Mouse (Mus musculus) cerebellum, adult 11-12 months (tissue): ENCODE measurements around the gene Olfr559.

ENCODE experiments used
- DNase-seq: peaks from one replicate; pipeline ENCODE4 v3.0.0; 2022

Gene Olfr559

DNA sequence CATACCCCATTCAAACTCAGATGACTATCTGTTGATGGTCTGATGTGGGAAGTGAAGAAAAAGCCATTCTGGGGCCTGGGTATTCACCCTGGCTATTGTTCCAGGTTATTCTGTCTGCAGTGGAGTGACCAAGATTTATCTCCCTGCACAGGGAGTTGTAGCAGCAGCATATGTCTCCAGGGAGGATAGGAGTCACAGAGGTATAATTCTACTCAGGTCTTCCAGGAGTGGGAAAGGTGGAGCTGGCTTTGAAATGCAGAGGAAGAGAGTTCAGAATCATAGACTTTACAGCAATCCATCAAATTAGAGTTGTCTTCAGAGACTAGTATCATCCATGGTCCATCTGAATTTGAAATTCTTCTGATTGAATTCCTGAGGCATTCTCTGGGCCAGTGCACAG is at the start of gene Olfr559:
Gene Olfr559, minus strand, starts transcription at position 101 of the 400 bp plus-strand sequence.
- DNase-seq: no peak

DNA sequence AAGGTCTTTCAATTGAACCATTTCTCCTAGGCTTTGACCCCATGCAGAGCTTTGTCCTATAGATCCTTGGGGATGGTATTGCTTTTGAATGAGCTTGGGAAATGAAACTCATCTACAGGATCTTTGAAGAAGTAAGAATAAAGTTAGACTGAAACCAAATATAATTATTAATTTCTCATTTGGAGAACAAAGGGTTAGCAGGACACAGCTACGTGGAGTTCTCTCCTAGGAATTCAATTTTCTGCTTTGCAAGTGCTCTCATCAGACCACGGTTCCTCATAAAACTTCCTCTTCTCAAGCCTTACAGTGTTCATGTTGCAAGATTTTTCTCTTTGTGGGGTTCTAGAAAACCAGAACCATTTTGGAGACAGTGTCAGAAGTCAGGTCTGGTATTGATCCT is 43.6 kb upstream of the Olfr559 start, which contains the start of gene Olfr561:
Gene Olfr561, plus strand, starts transcription at position 301 of the 400 bp plus-strand sequence.
- DNase-seq: no peak

DNA sequence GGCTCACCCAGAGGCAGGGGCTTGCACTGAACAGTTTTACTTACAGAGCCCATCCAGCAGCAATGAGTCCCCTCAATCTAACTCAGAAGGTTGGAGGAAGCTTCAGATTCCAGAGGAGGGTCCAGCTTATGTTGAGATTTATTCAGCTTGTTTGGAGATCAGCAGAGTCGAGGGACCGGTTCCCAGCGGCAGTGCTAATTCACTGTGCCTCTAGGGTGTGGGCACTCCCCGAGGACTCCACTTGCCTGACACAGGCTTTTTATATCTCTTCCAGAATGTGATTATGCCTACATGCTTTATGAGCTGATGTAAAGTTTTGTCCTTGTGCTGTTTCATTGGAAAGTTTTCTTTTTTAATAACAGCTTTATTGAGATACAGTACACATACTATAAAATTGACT is 32.0 kb upstream of the Olfr559 start, which contains the start of the genes Olfr560 and Olfr78:
Gene Olfr560, minus strand, starts transcription at position 101 of the 400 bp plus-strand sequence.
Gene Olfr78, minus strand, starts transcription at position 206 of the 400 bp plus-strand sequence.
- DNase-seq: no peak

DNA sequence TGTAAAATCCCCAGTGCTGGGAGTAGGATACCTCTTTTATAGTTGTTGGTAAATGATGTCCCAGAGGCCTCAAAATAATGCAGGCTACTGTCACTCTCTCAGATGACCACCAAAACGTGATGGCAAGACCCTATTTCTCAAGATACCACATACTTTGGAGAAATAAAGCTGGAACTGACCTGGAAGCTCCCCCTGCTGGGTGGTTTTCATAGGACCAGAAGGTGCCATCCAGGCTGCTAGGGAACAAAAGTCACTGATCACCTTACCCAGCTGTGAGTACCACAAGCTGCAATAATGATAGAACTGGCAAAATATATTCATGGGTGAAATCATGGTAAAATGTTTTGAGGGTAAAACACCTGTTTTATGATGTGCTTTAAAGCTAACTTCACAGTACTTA is 24.8 kb upstream of the Olfr559 start:
- DNase-seq: no peak

DNA sequence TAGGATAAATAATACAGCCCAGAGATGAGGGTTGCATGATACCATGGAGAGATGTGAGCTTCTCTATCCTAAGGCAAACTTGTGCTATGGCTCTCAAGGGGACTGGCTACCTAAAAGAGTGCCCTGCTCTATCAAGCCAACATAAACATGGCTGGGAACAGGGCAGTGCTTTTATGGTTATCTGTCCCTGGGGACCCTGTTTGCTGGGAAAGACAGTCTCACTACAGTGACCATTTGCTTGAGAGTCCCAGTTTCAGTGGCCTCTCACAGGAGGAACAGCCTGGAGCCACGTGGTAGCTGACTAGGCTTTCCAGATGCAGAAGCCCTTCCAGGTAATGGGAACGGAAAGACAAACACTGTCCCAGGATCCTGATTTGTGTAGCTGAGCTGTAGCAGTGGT is 10.4 kb upstream of the Olfr559 start:
- no peak for DNase-seq

DNA sequence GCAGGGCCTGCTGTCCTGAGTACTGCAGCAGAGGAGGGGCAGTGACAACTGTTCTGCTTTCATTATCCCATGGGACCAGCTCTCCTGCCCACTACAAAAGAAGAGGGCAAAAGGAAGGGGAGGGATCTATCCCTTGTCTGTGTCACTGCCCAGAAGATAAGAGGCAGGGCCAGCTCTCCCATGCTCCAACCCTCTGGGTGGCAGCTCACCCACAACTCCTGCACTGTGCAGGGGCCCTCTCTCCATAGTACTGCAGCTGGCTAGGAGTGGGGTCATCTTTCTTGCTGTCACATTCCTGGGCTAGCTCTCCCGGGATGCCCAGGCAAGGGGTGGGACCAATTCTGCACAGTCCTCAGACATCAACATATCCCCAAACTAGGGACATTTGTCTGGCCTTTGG is 6.5 kb upstream of the Olfr559 start:
- DNase-seq: no peak

DNA sequence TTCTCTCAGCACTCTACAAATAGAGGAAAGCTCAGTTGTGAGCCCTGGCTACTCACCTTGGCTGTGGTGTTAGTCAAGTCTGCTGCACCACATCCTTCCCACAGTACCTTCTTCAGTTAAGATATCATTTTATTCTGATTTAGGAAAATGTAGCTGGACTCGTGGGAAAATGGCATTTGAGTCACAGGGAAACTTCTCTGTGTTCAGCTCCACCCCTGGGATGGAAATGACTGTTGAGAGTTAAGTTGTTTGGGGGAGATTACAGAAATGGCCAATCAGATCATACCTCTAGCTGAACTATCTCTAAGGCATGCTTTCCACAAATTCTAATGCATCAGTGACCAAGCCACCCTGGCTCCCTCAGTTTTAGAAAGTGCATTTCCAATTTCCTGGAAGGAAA is 8.3 kb downstream of the Olfr559 start, which contains the start of gene Olfr33:
Gene Olfr33, minus strand, starts transcription at position 101 of the 400 bp plus-strand sequence.
- no peak for DNase-seq

DNA sequence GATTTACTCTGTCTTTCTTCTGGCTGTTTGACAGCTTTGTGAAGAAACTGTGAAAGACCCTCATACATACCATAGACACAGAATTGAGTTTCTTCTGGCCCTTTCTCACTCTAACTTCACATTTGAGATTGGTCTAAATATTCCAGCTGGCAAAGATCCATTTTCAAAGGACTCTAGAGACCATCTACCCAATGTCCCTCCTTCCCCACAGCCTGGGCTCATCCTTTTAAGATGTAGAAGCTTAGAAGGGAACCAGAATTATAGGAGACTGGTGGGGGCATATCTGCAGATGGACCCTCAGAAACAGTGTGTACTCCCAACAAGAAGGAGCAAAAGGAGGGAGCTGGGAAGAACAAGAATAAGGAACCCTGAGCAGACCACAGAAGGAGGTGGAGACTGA is 25.4 kb downstream of the Olfr559 start, which contains the start of gene Olfr558:
Gene Olfr558, plus strand, starts transcription at position 301 of the 400 bp plus-strand sequence.
- no peak for DNase-seq

DNA sequence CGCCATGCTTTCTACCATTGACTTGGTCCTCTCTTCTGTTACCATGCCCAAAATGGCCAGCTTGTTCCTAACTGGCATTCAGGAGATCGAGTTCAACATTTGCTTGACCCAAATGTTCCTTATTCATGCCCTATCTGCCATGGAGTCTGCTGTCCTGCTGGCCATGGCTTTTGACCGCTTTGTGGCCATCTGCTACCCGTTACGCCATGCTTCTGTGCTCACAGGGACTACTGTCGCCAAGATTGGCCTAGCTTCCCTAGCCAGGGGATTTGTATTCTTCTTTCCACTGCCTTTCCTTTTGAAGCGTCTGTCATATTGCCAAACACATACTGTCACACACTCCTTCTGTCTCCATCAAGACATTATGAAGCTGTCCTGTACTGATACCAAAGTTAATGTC is 28.8 kb downstream of the Olfr559 start:
- DNase-seq: peak; percentile 48

DNA sequence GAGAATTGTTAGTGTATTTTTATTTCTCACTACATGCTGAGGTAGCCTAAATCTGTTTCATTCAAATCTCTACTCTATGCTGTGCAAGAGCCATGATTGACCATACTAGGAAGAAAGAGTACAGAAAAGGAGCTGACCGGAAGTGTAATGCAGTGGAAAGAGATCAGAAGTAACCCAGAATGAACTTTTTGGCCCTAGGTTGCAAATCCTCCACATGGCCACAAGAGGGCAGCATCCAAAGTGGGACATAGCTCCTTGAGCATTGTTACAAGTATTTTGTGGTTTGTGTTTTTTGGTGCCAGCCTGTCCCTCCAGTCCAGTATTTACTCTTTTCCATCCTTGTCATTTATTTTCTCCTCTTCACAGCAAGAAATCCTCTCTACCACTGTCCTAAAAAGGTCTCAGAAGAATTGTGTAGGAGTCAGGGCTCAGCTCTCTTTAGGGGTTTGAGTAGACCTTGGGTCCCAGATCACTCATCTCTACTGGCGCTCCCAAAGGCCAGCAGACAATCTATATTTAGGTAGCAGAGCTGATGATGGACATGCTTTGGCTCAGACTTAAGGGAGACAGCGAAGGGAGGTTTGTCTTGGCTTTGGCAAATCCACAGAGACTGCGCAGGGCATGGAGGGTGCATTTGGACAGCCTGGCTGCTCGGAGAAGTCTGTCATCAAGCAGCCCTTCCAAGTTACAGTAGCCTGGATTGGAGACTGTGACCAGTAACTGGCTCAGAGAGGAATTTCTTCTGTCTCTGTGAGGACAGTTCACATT is 31.7 kb downstream of the Olfr559 start, which contains the start of gene Olfr557:
Gene Olfr557, plus strand, starts transcription at position 553 of the 768 bp plus-strand sequence.
- DNase-seq: no peak

DNA sequence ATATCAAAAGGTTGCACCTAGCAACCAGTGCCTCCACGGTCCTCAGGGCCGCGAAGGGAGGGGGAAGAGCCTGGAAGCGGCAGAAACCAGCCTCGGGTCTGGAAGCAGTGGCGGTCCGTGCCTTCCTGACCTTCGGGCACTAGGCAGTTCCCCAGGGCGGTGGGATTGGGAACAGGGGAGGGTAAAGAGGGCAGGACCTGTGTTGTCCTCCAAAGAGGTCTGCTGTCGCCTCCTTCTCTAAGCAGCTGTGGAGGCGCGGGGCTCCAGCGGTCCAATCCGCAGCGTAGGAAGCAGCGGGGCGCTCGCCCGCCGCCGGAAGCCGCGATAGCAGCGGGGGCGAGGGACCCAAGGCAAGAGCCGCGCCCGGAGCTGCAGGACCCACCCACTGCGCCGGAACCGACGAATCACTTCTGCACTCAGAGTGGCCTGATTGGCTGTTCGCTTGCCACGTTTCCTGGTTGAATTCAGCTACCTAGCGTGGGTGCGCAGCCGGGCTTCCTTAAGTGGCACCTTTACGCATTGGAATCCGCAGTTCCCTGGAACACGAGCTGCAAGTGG is 40.3 kb downstream of the Olfr559 start, which contains the start of gene Trim68:
Gene Trim68, minus strand, starts transcription at position 384 of the 558 bp plus-strand sequence.
- peak; percentile 51 for DNase-seq

DNA sequence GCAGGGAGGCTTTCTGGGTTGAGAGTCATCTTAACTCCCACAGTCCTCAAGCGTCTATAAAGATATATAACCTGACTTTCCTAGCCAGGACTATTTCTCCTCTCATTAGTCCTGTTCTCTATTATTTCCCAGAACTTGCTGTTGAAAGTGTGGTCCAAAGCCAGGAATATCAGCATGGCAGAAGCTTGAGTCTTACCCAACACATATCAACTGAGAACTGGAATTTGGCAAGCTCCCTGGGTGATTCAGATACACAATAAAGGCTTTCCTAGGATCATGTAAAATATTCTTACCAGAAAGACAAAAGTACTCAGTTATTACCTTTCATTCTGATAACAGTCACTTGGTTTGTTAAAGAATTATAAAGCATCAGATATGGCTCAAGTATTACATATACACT is 45.4 kb downstream of the Olfr559 start:
- no peak for DNase-seq

DNA sequence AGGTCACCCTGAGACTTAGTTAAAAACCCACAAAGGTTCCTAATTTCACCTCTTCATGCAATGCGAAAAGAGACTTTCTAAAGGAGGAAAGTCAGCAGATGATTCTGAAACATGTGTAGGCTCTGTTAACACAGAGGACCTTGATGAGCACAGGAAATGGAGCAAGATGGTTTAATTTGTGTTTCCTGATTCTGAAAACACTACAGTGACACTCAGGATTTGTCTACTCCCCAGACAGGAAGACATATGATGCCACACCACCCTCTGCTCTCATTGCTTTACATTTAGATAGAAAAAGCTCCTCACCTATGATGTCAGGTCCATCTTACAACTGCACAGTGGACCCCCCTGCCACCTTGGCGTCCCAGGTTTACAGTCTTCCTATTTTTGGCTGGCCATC is 51.1 kb downstream of the Olfr559 start:
- no peak for DNase-seq
